In the genomic region with DNA sequence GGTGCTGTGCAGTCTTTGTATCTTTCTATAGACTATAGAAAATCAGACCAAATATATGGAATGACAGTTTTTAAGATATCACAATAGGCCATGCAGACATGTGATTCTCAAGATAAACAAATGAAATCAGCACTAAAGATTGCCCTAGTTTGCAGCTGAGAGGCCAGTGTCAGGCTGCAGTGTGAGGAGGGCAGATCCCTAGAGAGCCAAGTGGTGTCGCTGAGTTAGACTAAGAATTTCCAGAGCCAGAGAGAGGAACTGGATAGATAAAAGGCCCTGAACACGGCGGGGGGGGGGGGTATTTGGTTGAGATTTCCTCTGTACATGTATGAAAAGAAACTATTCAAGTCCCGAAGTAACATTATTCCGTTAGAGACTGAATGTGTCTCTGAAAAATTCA, we compare ENCODE assay signal across 26 mouse cellular contexts. TPM values are rescaled to one million over a fixed set of nuclear protein-coding genes. Genes with fewer than 3 reads are reported as not detected.
A peak's percentile ranks its signal among the peaks of the same experiment; 100 is the strongest.
DNase-seq lines count a peak whose midpoint lies in the region; ATAC-seq and TF ChIP-seq lines count a peak whose summit lies in the region.
"Had no signal": no experiment of that assay in that cellular context is flagged by ENCODE, and none has a peak within 500 bp of the region (broad histone marks: within the 10 kb centered on the region; RNA-seq: fewer than 3 reads in every experiment).

No protein-coding gene starts in this region.

- H3K9ac ChIP-seq in kidney, embryonic 16.5 days (replicated peaks; ENCODE audit: low read length) = no peak overlapping the region
- H3K9ac ChIP-seq: embryonic facial prominence, embryonic 13.5 days; heart, embryonic 13.5 days; hindbrain, embryonic 14.5 days; limb, embryonic 13.5 days; midbrain, embryonic 12.5 days; neural tube, embryonic 13.5 days; stomach, embryonic 15.5 days had no signal

- no peak overlapping the region for H3K4me3 ChIP-seq in kidney, adult 2 months (ENCODE audit: insufficient read depth, low read depth, low read length)
- no peak overlapping the region for H3K4me3 ChIP-seq in kidney, embryonic 16.5 days (ENCODE audit: low read length)
- H3K4me3 ChIP-seq: embryonic facial prominence, embryonic 13.5 days; forebrain, embryonic 10.5 days; heart, embryonic 13.5 days; layer of hippocampus, adult 2 months; limb, embryonic 13.5 days; midbrain, embryonic 12.5 days; neural tube, embryonic 13.5 days; stomach, embryonic 15.5 days had no signal

- no peak overlapping the region for H3K27ac ChIP-seq in kidney, adult 2 months (ENCODE audit: insufficient read depth, low read depth, low read length)
- no peak overlapping the region for H3K27ac ChIP-seq in kidney, embryonic 16.5 days (ENCODE audit: low read length)
- H3K27ac ChIP-seq: embryonic facial prominence, embryonic 13.5 days; forebrain, embryonic 10.5 days; heart, embryonic 13.5 days; hindbrain, embryonic 14.5 days; layer of hippocampus, adult 2 months; limb, embryonic 13.5 days; midbrain, embryonic 12.5 days; neural tube, embryonic 13.5 days; stomach, embryonic 15.5 days had no signal

- no peak for ATAC-seq in kidney, embryonic 16.5 days (ENCODE audit: low FRiP score, low TSS enrichment)
- ATAC-seq: intestine, postnatal 0 days; lung, postnatal 0 days had no signal

- no peaks in the 10 kb centered on the region for H3K4me1 ChIP-seq in kidney, adult 2 months (ENCODE audit: control insufficient read depth, insufficient read depth, low read length)
- H3K4me1 ChIP-seq in kidney, embryonic 16.5 days (ENCODE audit: insufficient read depth, low read length) = no peaks in the 10 kb centered on the region
- H3K4me1 ChIP-seq: embryonic facial prominence, embryonic 13.5 days; forebrain, embryonic 10.5 days; heart, embryonic 13.5 days; limb, embryonic 13.5 days; midbrain, embryonic 12.5 days; neural tube, embryonic 13.5 days; stomach, embryonic 15.5 days had no signal

- no peaks in the 10 kb centered on the region for H3K27me3 ChIP-seq in kidney, adult 2 months (replicated peaks; ENCODE audit: control insufficient read depth, insufficient read depth, low read length)
- no peaks in the 10 kb centered on the region for H3K27me3 ChIP-seq in kidney, embryonic 16.5 days (ENCODE audit: insufficient read depth, low read length)
- H3K27me3 ChIP-seq: heart, embryonic 13.5 days; limb, embryonic 13.5 days; midbrain, embryonic 12.5 days; neural tube, embryonic 13.5 days; stomach, embryonic 15.5 days had no signal

- WGBS in kidney, adult 2 months = 70% methylated on average over 5 of the region's 5 CpGs
- WGBS in kidney, embryonic 16.5 days = 71% methylated on average over 5 of the region's 5 CpGs

- no peaks in the 10 kb centered on the region for H3K36me3 ChIP-seq in kidney, adult 2 months (ENCODE audit: control insufficient read depth, insufficient read depth, low read length)
- no peaks in the 10 kb centered on the region for H3K36me3 ChIP-seq in kidney, embryonic 16.5 days (ENCODE audit: insufficient read depth, low read length)
- H3K36me3 ChIP-seq: embryonic facial prominence, embryonic 13.5 days; forebrain, embryonic 10.5 days; heart, embryonic 13.5 days; limb, embryonic 13.5 days; midbrain, embryonic 12.5 days; neural tube, embryonic 13.5 days; stomach, embryonic 15.5 days had no signal

- H3K9me3 ChIP-seq in kidney, embryonic 16.5 days (ENCODE audit: low read length) = no peaks in the 10 kb centered on the region; the same call in 1 of the 2 replicates
- H3K9me3 ChIP-seq: embryonic facial prominence, embryonic 13.5 days; forebrain, embryonic 10.5 days; heart, embryonic 13.5 days; limb, embryonic 13.5 days; midbrain, embryonic 12.5 days; neural tube, embryonic 13.5 days; stomach, embryonic 15.5 days had no signal

- no peak for TF ChIP-seq CTCF in kidney, adult 2 months (conservative IDR thresholded peaks at IDR 0.05; ENCODE audit: insufficient read depth, insufficient read length, low read depth, low read length)

- peak; percentile 16 for DNase-seq in embryo, embryonic 10.5 days (ENCODE audit: low spot score)
- no peak for DNase-seq in embryo, embryonic 11 days
- peak; percentile 41 for DNase-seq in kidney, adult 2 months
- peak; percentile 34 for DNase-seq in lung, postnatal 10 days
- no peak for DNase-seq in lung, postnatal 14 days
- peak; percentile 24 for DNase-seq in adipocyte (ENCODE audit: low spot score)
- DNase-seq in layer of hippocampus, postnatal 14 days (ENCODE audit: low spot score in 2 of 2) = no peak
- DNase-seq: adrenal gland, adult 2 months; adrenal gland, postnatal 36 days; cerebellum, adult 2 months; cerebellum, postnatal 14 days; gastrocnemius, postnatal 36 days; heart, postnatal 10 days had no signal

- no peak overlapping the region for H3K4me2 ChIP-seq in kidney, embryonic 16.5 days (replicated peaks; ENCODE audit: low read depth, low read length)
- H3K4me2 ChIP-seq: embryonic facial prominence, embryonic 13.5 days; heart, embryonic 13.5 days; hindbrain, embryonic 14.5 days; limb, embryonic 13.5 days; liver, embryonic 11.5 days; midbrain, embryonic 12.5 days; neural tube, embryonic 13.5 days; stomach, embryonic 15.5 days had no signal

- no peak for TF ChIP-seq POLR2A in kidney, adult 2 months (IDR thresholded peaks at IDR 0.05; ENCODE audit: low read depth, low read length)

RNA-seq across cellular contexts. Expression of gene Mef2a, which starts 28.7 kb away (rescaled TPM):
- 21.2 and 22.2 TPM in 2 replicates for polyA plus RNA-seq in kidney, adult 2 months (2012; rRNA removed)
- 37.6 and 39.5 TPM in 2 replicates for polyA plus RNA-seq in kidney, embryonic 16.5 days (2015; fragmentation: Nextera tagmentation; extraction: Ambion mirVana)
- 100 to 1,000 TPM; 143 to 146 TPM for total RNA-seq in layer of hippocampus, postnatal 14 days (2021)

Comparison
In these comparisons a context has a peak if more than half of its experiments do, and no peak if none do; other contexts are left out.
1. DNase-seq: peak in embryo, embryonic 10.5 days (single experiment), kidney, adult 2 months (single experiment), lung, postnatal 10 days (single experiment) and adipocyte (single experiment); none in embryo, embryonic 11 days (single experiment), lung, postnatal 14 days (single experiment) and layer of hippocampus, postnatal 14 days (0 of 2).